Mouse (Mus musculus) v-Abl transformed pro-B cells (cell line): ENCODE measurements around the gene Atp5j2.

Experiments used
- in situ Hi-C, 2 experiments: fragments of 400-800 bp; cut with MboI; formaldehyde crosslinking; loops; one replicate each; pipeline ENCODE4 v1.15.1; 2025; ENCODE audit not compliant: unreplicated experiment in 2 of 2

The Atp5j2 gene

DNA sequence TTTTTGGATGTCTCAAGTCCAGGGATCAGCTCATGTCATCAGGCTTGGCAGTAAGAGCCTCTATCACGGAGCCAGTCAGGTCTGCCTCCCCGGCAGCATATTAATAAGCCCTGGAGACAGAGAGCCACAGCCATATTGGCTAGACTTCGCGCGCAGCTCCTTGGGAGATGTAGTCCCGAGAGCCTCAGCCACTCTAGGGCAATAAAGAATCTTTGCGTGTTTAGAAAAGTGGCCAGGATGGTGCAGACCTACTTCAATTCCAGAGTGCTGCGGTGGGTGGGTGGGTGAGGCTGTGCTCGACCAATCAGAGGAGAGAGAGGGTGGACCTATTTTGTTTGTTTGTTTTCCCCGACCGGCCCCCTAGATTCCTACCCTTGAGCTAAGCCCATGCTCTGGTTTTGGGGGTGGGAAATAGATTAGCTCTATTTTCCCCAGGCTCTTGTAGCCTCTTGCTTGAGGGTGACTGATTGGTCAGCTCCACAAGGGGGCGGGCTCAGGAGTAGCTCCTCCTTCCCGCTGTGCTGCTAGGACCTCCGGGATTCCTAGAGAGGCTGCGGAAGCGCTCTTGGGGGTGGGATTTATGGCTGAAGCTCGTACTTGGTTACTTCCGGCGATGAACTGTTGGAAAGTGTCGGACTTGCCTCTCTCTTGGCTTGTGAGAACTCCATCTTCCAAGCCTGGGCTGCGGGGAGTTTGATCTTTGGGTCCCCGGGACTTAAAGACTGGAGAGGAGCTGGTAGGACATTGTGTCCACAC is 12.3 kb upstream of the Atp5j2 start, which contains the start of gene Zkscan5:
TSS of gene Zkscan5 (plus strand) at position 627 of the 756 bp plus-strand sequence.
- in situ Hi-C loops = loop anchor here in 1 of 2 experiments (25.0 kb wide), 1 partner anchor 1858 kb away; no protein-coding TSS in a partner anchor

DNA sequence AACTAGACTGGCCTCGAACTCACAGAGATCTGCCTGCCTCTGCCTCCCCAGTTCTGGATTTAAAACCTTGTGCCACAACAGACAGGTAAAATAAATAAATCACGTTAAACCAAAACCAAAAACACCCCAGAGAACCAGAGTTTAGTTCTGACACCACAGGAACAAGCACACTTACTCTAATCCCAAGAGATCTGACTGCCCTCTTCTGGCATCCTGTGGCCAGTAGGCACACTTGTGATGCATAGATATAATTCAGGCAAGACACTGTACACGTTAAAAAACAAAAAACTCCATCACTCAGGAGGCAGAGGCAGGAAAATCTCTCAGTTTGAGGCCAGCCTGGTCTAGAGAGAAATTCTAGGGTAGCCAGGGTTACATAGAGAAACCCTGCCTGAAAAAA is 10.6 kb upstream of the Atp5j2 start:
- in situ Hi-C loops = loop anchor here in 1 of 2 experiments (25.0 kb wide), 1 partner anchor 1860 kb away; no protein-coding TSS in a partner anchor

DNA sequence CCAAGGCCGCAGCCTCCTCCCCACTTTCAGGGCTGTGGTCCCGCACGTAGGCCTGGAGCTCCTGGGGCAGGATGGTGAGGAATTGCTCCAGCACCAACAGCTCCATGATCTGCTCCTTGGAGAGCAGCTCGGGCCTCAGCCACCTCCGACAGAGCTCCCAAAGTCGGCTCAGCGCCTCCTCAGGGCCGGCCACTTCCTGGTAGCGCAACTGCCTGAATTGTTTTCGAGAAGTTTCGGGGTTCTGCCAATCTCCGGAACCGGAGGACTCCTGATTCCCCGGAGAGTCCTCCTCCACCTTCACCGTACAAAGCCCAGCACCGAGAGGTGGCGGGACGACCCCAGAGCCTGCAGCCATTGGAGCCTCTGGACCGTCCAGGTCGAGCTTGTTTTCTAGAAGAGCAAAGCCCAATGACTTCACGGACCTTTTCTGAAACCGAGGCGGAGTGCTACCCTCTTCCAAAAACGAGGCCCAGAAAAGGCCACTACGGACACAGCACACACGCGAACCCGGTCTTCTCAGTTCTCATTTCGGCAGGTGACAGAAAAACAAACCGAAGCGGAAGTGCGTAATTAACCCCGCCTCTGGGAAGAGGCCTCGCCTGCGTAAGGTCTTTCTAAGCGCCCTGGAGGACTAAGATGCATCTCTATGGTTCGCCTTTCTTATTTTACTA is 9.6 kb upstream of the Atp5j2 start, which contains the start of gene Zkscan14:
TSS of gene Zkscan14 (minus strand) at position 548 of the 671 bp plus-strand sequence.
- in situ Hi-C loops = loop anchor here in 1 of 2 experiments (25.0 kb wide), 1 partner anchor 1861 kb away; no protein-coding TSS in a partner anchor

DNA sequence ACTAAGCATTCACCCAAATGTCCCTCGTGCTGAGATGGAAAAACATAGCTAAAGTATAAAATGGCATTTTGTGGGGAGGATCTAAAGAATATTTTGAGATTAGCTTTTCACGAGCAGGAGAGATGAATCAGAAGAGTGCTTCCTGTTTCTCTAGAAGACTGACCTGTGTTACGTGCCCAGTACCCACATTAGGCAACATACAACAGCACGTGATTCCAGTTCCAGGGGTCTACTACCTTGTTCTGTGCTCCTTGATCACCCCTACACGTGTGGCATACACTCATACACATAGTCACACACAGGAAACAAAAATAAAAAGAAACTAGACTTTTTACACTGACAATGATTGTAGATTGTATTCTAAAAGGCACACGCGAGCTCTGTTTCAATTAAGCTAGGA is 8.5 kb upstream of the Atp5j2 start:
- in situ Hi-C loops = loop anchor here in 1 of 2 experiments (25.0 kb wide), 1 partner anchor 1862 kb away; no protein-coding TSS in a partner anchor

DNA sequence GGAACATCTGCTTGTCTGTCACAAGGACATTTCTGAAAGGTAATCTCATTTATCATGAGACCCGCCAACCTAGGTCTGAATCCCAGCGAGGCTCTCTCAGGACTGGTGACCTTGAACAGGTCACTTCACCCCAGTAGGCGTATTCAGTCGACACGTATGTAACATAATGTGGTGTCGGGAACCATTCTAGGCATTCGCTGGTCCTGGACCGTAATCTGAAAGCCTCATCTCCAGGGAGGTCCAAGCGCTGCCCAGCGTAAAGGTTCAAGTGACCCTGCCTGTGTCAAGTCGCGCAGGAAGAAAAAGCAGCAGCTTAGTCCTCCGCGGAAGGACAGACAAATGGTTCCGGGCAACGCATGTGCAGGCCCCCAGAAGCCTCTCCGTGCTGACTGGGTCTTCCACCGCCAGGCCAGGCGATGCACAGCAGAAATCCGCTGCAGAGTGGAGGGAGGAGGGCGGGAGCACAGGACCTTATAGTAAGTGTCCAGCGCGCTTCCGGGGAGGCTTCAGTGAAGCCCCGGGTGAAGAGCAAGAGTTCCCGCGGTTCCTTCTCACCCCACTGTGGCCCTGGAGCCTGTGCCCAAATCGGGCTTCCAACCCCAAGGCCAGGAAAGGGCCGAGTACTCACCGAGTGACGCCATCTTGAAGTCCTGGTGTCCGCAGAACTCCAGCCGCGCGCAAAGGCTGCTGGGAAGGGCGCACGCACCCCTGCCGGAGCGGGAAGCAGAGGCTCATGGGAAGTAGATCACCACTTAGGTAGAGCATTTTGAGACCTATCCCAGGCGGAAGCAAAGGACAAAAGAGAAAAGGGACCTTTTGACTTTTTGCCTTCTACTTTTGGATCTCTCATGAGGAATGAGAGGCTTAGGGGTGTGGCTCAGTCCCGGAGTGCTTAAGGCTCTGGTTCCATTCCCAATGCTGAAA is 725 bp downstream of the Atp5j2 start:
- in situ Hi-C loops = no loop called here

DNA sequence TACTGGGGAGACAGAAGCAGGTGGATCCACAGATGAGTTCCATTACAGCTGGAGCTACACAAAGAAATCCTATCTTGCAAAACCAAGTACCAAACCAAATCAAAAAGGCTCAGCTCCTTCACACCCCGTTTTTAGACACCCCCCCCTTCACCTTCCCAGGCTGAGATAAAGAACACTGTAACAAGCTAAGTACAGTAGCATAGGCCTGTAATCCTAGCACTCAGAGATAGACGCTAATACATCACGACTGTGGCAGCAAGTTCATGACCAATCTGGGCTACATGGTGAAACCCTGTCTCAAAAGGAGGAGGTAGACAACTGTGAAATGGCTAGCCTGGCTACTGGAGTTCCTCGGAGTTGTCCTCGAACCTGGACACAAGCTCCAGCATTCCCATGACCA is 1.5 kb downstream of the Atp5j2 start:
- in situ Hi-C loops = no loop called here

DNA sequence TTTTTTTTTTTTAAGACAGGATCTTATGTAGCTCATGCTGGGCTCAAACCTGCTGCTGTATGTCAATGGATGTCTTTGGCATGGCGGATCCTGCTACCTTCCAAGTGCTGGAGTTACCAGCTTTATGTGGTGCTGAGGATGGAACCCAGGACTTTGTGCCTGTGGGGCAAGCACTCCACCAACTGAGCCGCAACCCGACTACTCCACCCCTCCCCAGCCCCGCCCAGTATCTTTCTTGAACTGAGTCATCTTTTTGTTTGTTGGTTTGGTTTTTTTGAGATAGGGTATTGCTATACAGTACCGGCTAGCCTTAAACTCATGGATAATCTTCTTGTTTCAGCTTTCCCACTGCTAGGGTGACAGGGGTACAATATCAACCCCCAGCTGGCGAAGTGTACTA is 2.4 kb downstream of the Atp5j2 start:
- in situ Hi-C loops = no loop called here

DNA sequence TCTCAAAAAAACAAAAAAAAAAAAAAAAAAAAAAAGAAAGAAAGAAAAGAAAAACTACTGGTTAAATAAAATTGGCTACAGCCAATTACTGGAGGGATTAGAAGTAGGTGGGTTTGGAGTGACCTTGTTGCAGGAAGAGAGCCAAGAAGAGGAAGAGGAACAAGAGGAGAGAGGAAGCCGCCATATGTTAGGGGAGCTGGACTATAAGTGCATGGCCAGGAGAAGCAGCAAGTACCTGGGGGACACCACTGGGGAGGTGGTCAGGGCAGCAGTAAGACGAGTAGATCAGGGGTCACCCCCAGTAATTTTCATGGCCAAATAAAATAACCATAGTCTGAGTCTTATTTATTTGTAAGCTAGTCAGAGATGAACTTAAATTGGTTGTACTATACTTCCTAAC is 6.6 kb downstream of the Atp5j2 start:
- in situ Hi-C loops = no loop called here

DNA sequence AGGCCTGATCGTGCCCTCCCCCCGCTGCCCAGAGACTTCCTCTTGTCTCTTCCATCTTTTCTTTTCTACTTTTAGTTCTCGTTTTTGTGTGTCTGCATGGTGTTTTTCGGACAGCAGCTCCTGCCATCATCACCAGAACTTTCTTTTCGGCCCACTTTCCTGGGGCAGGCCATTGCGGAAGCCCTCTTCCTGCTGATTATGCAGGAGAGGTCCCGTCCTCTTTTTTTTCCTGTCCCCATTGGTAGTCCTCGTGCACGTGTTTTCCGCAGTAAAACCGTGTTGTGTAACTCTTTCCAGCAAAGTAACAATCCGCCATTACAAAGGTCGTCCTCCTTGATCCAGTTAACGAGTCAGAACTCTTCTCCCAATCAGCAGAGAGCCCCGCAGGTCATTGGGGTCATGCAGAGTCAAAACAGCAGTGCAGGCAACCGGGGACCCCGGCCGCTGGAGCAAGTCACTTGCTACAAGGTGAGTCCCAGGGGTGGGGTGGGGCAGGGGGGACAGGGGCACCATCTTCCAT is 13.3 kb downstream of the Atp5j2 start:
- in situ Hi-C loops = no loop called here

DNA sequence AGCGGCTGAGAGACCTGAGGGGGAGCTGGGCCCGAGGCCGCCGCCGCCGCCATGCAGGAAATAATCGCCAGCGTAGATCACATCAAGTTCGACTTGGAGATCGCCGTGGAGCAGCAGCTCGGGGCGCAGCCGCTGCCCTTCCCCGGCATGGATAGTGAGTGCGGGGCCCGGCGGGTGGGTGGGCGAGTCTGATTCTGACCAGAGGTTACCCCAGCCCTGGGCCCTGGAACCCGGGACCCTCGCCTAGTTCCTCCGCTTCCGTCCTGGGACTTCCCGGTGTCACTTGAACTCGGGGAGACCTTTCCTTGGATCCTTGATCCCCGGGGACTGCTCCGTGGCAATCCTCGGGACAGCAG is 24.6 kb downstream of the Atp5j2 start:
- in situ Hi-C loops = no loop called here

DNA sequence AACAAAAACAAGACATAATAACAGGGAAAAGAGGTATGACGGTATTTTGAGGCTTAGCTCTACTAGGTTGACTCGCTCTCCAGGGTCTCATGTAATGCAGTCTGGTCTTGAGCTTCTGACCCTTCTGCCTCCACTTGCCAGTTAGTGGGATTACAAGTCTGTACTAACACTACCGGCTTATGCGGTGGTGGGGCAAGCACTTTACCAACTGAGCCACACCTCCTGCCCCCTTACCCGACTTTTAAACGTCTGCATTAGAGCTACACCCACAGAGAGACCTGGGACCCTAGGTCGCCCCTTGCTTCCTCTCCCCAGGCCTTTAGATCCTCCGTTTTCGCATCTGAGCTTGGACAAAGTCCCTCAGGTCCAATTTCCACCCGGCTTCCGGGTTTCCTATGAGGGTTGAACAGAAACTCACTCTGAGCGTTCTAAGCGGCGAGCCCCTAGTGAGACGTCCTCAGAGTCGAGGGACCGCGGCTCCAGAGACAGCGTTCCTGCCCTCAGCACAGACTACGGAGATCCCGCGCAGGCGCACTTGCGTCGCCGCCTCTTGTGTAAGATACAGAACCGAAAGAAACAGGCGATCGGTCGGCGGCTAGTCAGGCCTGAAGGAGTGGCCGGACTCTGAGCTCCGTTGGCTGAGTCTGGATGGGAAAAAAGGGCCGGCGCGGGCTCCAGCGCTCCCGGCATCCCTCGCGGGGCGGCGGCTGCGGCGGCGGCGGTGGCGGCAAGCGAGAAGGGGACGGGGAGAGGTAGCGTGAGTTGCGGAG is 25.1 kb downstream of the Atp5j2 start, which contains the start of the genes Ptcd1 and Cpsf4:
TSS of gene Ptcd1 (minus strand) at position 573 of the 770 bp plus-strand sequence.
TSS of gene Cpsf4 (plus strand) at position 678 of the 770 bp plus-strand sequence.
- in situ Hi-C loops = no loop called here

DNA sequence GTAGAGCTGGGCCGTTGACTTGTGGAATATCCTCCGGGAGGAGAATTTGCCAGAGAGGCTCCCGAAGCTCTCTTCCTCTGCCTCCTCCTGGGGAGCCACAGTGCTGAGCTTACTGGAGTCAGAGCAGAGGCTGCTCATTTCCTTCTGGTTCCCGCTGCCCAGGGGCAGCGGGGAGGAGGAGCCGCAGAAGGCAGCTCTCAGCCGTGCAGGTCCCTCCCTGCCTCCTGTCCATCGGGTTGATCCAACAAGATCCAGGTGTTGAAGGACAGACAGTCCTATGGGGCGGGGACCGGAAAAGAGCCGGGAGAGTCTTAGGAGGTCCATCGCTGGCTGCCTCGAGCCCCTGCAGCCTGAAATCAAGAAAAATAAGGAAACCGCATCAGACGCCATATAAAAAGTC is 26.7 kb downstream of the Atp5j2 start:
- in situ Hi-C loops = no loop called here

DNA sequence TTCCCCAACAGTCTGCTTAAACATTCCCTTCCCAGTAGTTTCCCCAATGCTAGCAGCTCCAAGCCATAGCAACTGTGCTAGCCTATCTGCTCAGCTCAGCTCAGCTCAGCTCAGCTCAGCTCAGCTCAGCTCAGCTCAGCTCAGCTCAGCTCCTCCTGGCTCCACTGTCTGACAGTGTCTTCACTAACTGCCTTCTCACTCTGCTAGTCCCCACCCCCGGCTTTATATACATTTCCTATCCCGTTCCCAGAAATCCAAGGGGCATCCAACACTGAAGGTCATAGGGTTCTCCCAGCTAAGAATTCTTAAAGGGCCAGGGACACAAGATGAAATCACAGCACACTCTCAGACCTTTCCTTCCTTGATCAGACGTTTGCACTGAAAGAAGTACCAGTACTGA is 27.2 kb downstream of the Atp5j2 start:
- in situ Hi-C loops = no loop called here

DNA sequence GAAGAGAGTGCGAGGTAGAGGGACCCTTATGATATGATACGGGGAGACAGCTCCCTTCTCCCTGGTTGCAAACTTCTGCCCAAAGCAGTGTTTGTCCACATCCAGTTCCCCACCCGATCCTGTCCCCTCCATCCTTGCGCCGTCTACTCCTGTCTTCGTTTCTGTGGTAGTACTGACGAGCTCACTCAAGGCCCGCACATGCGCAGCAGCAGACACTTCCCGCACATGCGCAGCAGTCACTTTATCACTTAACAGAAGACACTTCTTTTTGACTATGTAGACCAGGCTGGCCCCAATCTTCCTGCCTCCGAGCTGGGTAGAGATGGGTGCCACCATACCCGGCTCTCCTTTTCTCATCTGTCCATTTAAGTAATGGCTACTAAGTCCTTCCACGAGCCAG is 30.5 kb downstream of the Atp5j2 start:
- in situ Hi-C loops = no loop called here

DNA sequence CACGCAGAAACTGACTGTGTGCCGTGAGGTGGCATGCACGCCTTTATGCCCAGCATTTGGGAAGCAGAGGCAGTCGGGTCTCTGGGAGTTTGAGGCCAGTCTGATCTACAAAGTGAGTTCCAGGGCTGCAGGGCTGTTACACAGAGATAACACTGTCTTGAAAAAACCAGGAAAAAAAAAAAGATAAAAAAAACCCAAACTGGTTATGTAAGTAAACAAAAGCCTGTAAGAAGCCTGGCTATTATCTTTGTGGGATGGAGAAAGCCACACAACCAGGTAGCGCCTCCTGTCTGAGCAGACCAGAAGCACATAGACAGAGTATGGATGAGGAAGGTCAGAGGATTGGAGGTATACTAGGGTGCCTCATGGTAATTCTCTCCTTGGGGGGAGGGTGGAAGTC is 39.2 kb downstream of the Atp5j2 start:
- in situ Hi-C loops = no loop called here

DNA sequence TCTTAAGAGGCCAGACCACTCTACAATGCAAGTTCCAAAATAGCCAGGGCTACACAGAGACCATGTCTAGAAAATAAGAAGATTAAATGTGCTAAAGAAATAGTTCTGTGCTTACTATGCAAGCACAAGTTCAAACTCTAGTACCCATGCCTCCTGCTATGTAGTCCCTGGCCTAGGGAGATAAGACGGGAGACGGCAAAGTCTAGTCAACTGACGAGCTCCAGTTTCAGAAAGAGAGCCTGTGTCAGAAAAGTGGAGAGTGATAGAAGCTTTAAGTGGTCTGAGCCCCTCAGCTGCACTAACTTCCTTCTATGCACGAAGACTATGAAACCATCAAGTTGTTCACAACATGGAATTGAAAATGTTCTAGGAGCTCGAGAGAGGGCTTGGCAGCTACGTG is 42.6 kb downstream of the Atp5j2 start:
- in situ Hi-C loops = no loop called here

DNA sequence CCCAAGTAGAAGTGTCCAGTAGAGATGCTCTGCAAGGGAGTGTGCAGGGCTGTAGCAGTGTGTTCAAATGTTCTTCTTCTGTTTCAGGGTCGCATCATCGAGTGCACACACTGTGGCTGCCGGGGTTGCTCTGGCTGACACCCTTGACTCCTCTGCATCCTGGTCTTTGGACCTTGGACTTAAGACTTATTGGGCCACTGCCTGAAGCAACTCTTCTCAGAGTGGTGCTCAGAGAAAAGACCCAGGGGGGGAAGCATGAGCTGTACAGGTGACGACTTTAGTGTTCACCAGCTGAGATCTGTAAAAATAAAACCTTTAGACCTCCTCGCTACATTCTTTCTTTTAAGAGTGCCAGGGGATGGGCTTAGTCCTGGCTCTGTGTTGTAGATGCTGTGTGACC is 44.1 kb downstream of the Atp5j2 start:
- in situ Hi-C loops = no loop called here

DNA sequence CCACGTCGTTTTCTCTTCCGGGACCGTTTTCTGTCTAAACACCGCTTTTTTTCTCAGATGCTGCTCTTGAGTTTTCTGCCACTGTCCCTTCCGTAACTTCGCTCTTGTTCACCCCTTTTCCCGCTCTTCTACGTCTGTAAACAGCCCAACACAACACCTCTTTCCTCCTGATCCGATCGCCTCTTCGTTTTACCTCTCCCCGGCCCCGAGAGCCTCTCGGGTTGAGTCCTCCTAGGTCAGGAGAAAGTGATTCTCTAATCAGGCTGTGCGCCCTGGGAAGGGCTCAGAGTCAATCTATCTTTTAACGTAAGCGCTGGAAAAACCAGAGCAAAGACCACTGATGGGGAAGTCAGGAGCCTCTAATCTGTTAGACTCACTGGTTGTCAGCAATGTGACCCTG is 51.3 kb downstream of the Atp5j2 start:
- in situ Hi-C loops = no loop called here
